Mouse (Mus musculus) MEL-GATA-1-ER (cell line): ENCODE measurements around the gene Cnr1.

Source experiments
- DNase-seq: peaks from one replicate; pipeline ENCODE4 v3.0.0-alpha.2; 2012; ENCODE audit warnings: low read depth; ENCODE audit errors: extremely low read depth

Gene Cnr1

GRCm38 (mm10) chr4:33941557-33941956, 17.2 kb downstream of the Cnr1 start:
- no peak for DNase-seq

GRCm38 (mm10) chr4:33943936-33944335, 19.5 kb downstream of the Cnr1 start:
- no peak for DNase-seq

- DNase-seq: no peak
Measured at GRCm38 (mm10) chr4:33945742-33946141, 21.3 kb downstream of the Cnr1 start.

GRCm38 (mm10) chr4:33947584-33947983, 23.2 kb downstream of the Cnr1 start:
- no peak for DNase-seq

GRCm38 (mm10) chr4:33957398-33957797, 33.0 kb downstream of the Cnr1 start:
- peak; percentile 58 for DNase-seq

- DNase-seq: no peak
Measured at GRCm38 (mm10) chr4:33958515-33958914, 34.1 kb downstream of the Cnr1 start.

- DNase-seq: no peak
Measured at GRCm38 (mm10) chr4:33959841-33960240, 35.4 kb downstream of the Cnr1 start.

GRCm38 (mm10) chr4:33970726-33971125, 46.3 kb downstream of the Cnr1 start:
- no peak for DNase-seq

- DNase-seq: no peak
Measured at GRCm38 (mm10) chr4:33988466-33989089, 64.2 kb downstream of the Cnr1 start.

GRCm38 (mm10) chr4:33992687-33993086, 68.3 kb downstream of the Cnr1 start:
- DNase-seq: no peak

GRCm38 (mm10) chr4:33996382-33996781, 72.0 kb downstream of the Cnr1 start:
- DNase-seq: no peak
